Mouse (Mus musculus): Measurements from ENCODE around the gene Tmem167b.

The Tmem167b gene

DNA sequence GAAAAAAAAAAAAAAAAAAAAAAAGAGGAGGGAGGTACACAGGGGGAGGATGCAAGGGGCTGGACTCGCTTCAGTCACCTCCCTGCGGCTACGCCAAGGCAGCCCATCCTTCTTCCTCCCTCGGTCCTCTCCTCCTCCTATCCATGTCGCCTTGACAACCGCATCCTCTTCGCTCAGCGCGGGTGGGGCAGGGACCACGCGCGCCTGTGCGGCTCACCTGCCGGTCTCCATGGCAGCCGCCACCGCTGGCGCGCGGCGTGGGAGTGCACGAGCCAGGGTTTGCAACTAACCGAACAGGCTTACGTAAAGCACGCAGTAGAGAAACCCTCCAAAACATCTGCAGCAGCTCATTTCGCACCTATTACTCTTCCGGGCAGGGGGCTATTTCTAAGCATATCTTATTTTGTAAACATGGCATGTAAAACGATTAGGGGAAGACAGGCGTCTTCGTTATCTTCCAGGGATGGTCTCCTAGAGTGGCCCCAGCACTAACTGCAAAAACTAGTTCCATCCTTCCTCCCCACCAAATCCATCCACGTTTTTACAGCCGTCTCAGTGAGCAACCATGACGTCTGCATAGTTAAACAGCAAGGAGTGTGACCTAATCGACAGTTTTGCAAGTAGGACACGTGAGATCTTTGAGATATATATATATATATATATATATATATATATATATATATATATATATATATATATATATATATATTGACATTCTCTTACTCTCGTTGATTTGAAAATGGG lies 25.6 kb downstream of the Tmem167b start, which contains the start of gene 5330417C22Rik:
Gene 5330417C22Rik, minus strand, starts transcription at position 20 of the 744 bp plus-strand sequence.
- DNase-seq (ENCODE audit: low spot score), result peak; percentile 27

DNA sequence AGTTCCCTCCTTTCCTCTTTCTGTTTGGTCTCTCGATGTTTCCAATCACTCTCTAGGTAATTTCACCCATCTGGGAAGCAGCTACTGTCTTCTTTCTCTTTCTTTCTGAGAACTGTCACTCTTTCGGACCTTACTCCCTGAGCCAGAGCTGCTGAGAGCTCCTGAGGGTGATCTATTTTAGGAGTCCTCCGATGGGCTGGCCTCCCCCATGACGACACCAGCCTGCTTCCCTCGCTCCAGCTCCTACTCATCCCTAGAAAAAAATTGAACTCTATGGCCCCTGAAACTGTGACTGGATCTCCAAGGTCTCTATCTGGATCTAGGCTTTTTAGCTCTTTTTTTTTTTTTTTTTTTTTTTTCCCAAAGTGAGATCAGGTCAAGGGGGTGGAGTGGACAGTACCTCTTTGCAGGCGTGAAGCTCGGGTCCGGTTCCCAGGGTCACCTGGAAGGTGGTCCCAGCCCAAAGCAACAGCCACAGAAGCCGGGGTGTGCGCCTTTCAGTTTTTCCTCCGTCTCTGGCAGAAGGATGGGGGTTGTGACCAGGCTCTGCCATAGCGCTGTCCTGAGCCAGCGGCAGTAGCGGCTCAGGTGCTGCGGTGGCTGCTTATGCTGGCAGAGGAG lies 26.3 kb downstream of the Tmem167b start:
- DNase-seq (ENCODE audit: low spot score), result no peak

- no peak for DNase-seq (ENCODE audit: low spot score)
These were observed 28.3 kb downstream of the Tmem167b start, which contains the start of gene 1700013F07Rik for GRCm38 (mm10) chr3:108533951-108534350. Gene 1700013F07Rik (plus strand): TSS chr3:108534150.

GRCm38 (mm10) chr3:108533114-108533885 lies 29.0 kb downstream of the Tmem167b start:
- DNase-seq (ENCODE audit: low spot score), result peak; percentile 85

DNA sequence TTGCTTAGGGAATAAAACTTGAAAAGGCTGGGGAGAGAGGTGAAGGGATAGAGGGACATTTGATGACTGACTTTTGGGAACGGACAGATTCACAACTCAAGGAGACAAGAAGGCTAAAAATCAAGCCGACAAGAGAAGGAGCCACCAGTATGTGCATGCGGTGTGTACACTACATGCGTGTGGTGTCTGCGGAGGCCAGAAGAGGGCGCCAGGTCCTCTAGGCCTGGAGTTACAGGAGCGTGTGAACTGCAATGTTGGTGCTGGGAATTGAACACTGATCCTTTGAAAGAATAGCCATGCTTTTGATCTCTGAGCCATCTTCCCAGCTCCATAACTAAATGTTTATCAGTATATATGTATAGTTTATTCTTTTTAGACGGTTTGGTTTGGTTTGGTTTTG lies 33.8 kb downstream of the Tmem167b start:
- no peak for DNase-seq (ENCODE audit: low spot score)

DNA sequence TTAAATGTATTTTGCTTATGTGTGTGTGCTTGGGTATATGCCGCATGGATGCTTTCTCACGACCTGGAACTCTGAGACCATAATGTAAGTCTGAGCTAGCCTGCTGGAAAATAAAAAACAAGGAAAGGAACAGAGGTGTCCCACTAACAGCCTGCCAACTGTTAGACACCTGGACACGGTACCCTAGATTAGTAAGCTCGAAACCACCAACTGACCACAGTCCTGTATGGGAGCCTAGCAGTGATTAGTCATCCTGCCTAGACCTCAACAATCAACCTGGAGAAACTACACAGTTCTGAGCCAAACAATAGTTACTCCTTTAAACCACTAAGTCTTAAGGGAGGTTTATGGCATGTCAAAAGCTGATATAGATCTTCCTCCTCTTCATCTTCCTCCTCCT lies 38.9 kb downstream of the Tmem167b start:
- DNase-seq (ENCODE audit: low spot score), result no peak

DNA sequence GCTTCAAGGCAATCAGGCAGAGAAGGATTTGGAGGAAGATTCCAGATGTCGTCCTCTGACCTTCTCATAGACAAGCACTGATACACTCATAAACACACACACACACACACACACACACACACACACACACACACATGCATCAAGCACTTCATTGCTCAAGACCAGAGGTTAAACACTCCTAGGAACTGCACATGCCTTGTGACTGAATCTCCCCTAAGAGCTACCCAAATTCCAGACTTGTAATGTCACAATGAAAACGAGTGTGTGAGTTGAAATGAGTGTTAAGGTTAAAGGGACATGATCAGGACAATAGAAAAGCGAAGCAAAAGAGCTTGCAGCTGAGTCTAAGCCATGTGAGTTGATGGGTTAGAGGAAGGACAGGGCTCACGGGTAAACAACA lies 44.0 kb downstream of the Tmem167b start:
- DNase-seq (ENCODE audit: low spot score), result no peak

DNA sequence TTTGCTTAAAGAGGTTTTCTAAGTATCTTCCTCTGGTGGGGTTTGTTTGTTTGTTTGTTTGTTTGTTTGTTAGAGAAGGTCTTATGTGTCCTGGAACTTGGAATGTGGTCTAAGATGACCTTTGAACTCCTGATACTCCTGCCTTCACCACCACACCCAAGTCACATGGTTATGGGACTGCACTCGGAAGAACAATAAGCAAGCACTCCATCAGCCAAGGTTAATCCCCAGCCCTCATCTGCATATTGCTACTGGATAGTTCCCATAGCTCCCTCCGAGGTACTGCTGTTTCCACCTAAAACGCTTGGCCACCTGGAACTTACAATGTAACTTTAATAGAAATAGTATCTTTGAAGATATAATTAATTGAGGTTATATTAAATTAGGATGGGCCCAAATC lies 48.8 kb downstream of the Tmem167b start:
- DNase-seq (ENCODE audit: low spot score), result no peak

DNA sequence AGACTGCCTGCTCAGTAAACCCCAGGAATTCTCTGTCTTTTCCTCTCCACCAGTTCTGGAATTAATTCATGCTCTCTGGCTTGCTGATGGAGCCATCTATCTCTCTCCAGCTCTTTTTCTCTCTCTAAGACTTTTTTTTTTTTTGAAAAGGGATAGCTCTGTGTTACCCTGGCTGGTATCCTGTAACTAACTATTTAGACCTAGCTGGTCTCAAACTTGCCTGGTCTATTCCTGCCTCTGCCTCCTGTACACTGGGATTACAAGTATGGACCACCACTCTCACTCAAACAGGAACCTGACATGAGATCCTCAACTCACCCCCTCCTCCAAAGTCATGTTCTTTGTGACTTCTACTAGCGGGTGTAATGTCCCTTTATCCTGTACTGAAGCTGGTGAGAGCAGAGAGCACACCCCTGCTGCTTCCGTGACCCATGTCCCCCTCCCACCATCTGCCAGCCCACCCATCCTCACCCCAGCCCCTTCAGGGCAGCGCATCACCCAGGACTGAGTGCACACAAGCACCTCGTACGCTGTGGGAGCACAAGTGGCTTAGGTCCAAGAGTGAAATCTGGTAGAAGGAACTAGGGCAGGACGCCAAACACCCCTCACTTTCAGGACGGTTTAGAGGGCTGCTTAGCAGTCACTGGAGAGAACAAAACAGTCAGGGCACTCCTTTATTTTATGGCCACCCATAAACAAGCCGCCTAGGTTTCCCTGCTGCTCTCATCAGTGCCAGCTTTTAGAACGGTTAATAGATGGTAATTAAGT lies 51.4 kb downstream of the Tmem167b start:
- peak; percentile 6 for DNase-seq (ENCODE audit: low spot score)

- DNase-seq (ENCODE audit: low spot score), result no peak
These were observed 52.1 kb downstream of the Tmem167b start for GRCm38 (mm10) chr3:108510156-108510555.

- DNase-seq (ENCODE audit: low spot score), result no peak
These were observed 53.4 kb downstream of the Tmem167b start for GRCm38 (mm10) chr3:108508745-108509474.

Data from urinary bladder, postnatal 14 days (tissue).